Mouse (Mus musculus) embryonic stem cell, embryonic (primary cell): ENCODE measurements around the gene Inava.

Experiments
- CTCF ChIA-PET, 4 experiments: fragments of 300-600 bp in 2 of 4; fragments of 350-600 bp in 2 of 4; sonication (Branson Sonifier 250); formaldehyde crosslinking; loops; one replicate each; lab custom pipeline; 2022; ENCODE audit warnings: inconsistent platforms in 2 of 4; lab: Charles Lee
- POLR2A ChIA-PET, 4 experiments: fragments of 300-600 bp in 2 of 4; fragments of 350-600 bp in 2 of 4; sonication (Branson Sonifier 250); formaldehyde crosslinking; loops; one replicate each; lab custom pipeline; 2022; ENCODE audit warnings: antibody characterized with exemption in 4 of 4, inconsistent platforms in 1 of 4; lab: Charles Lee

Gene Inava

GRCm38 (mm10) chr1:136241801-136242200 lies 7.7 kb upstream of the Inava start:
- POLR2A ChIA-PET: interaction anchor here in 2 of 4 experiments (0.7 to 1.2 kb wide), 3 partner anchors 9 to 13 kb away, joined by 3 to 6 read pairs (median 4); no protein-coding TSS in a partner anchor
- CTCF ChIA-PET: no interaction called here

GRCm38 (mm10) chr1:136238495-136238894 lies 4.4 kb upstream of the Inava start:
- CTCF ChIA-PET: no interaction called here
- POLR2A ChIA-PET: no interaction called here

GRCm38 (mm10) chr1:136234595-136235092 lies 580 bp upstream of the Inava start:
- ChIA-PET POLR2A (interaction anchor here in 1 of 4 experiments (0.6 kb wide), 1 partner anchor 19 kb away, joined by 4 read pairs; no protein-coding TSS in a partner anchor), CTCF (no interaction called here)

- ChIA-PET POLR2A (interaction anchor here (0.6 to 2.3 kb wide), 25 partner anchors 9 to 926 kb away, joined by 3 to 8 read pairs (median 3); partner anchors contain the start of genes Ddx59 (in 2 of the 4), Mroh3 (in 2 of the 4), Gpr25 (in 1 of the 4) and Kif14 (in 1 of the 4)), CTCF (interaction anchor here in 2 of 4 experiments (0.5 to 1.9 kb wide), 6 partner anchors 18 to 160 kb away, joined by 3 to 7 read pairs (median 4); partner anchors contain the start of gene Mroh3 (in 1 of the 2))
These were observed 876 bp downstream of the Inava start for GRCm38 (mm10) chr1:136232986-136233790.

- ChIA-PET POLR2A (interaction anchor here (0.6 to 2.3 kb wide), 24 partner anchors 8 to 927 kb away, joined by 3 to 8 read pairs (median 4); partner anchors contain the start of genes Ddx59 (in 2 of the 4), Gpr25 (in 1 of the 4), Kif14 (in 1 of the 4) and Mroh3 (in 1 of the 4)), CTCF (interaction anchor here in 2 of 4 experiments (0.7 to 1.9 kb wide), 4 partner anchors 17 to 320 kb away, joined by 3 to 8 read pairs (median 4); partner anchors contain the start of gene Mroh3 (in 1 of the 2))
These were observed 1.7 kb downstream of the Inava start for GRCm38 (mm10) chr1:136232285-136232926.

GRCm38 (mm10) chr1:136231596-136231995 lies 2.5 kb downstream of the Inava start:
- ChIA-PET POLR2A (interaction anchor here in 3 of 4 experiments (0.6 to 2.8 kb wide), 14 partner anchors 8 to 195 kb away, joined by 3 to 11 read pairs (median 4); partner anchors contain the start of genes Ddx59 (in 1 of the 3) and Mroh3 (in 1 of the 3)), CTCF (interaction anchor here in 3 of 4 experiments (0.6 to 1.9 kb wide), 6 partner anchors 16 to 155 kb away, joined by 4 to 8 read pairs (median 6); no protein-coding TSS in a partner anchor)

GRCm38 (mm10) chr1:136230201-136230600 lies 3.9 kb downstream of the Inava start:
- ChIA-PET POLR2A (interaction anchor here in 3 of 4 experiments (0.5 to 2.8 kb wide), 8 partner anchors 10 to 472 kb away, joined by 3 to 11 read pairs (median 4); partner anchors contain the start of gene Ddx59 (in 1 of the 3)), CTCF (interaction anchor here in 2 of 4 experiments (0.8 to 1.8 kb wide), 5 partner anchors 17 to 295 kb away, joined by 3 to 7 read pairs (median 3); partner anchors contain the start of gene Mroh3 (in 2 of the 2))

- CTCF ChIA-PET: interaction anchor here in 1 of 4 experiments (1.0 to 1.2 kb wide), 2 partner anchors 59 to 178 kb away, joined by 3 read pairs; no protein-coding TSS in a partner anchor
- POLR2A ChIA-PET: interaction anchor here in 3 of 4 experiments (0.7 to 2.8 kb wide), 10 partner anchors 8 to 1036 kb away, joined by 3 to 11 read pairs (median 4); partner anchors contain the start of gene Ddx59 (in 1 of the 3)
These were observed 5.1 kb downstream of the Inava start for GRCm38 (mm10) chr1:136229040-136229373.

GRCm38 (mm10) chr1:136228328-136229039 lies 5.6 kb downstream of the Inava start:
- POLR2A ChIA-PET: interaction anchor here in 3 of 4 experiments (0.6 to 2.1 kb wide), 8 partner anchors 8 to 596 kb away, joined by 3 to 5 read pairs (median 3); partner anchors contain the start of gene Ddx59 (in 1 of the 3)
- CTCF ChIA-PET: interaction anchor here in 1 of 4 experiments (1.0 kb wide), 1 partner anchor 177 kb away, joined by 3 read pairs; no protein-coding TSS in a partner anchor

- ChIA-PET POLR2A (interaction anchor here in 1 of 4 experiments (0.6 to 1.9 kb wide), 3 partner anchors 68 to 595 kb away, joined by 3 to 5 read pairs (median 3); no protein-coding TSS in a partner anchor), CTCF (interaction anchor here in 1 of 4 experiments (1.0 kb wide), 1 partner anchor 176 kb away, joined by 3 read pairs; no protein-coding TSS in a partner anchor)
These were observed 6.2 kb downstream of the Inava start for GRCm38 (mm10) chr1:136227870-136228269.

GRCm38 (mm10) chr1:136226626-136227025 lies 7.4 kb downstream of the Inava start:
- POLR2A ChIA-PET: interaction anchor here in 1 of 4 experiments (1.1 to 2.5 kb wide), 2 partner anchors 11 to 84 kb away, joined by 3 to 10 read pairs; no protein-coding TSS in a partner anchor
- CTCF ChIA-PET: no interaction called here

- POLR2A ChIA-PET: interaction anchor here in 2 of 4 experiments (1.0 to 2.5 kb wide), 4 partner anchors 10 to 83 kb away, joined by 3 to 10 read pairs (median 3); no protein-coding TSS in a partner anchor
- CTCF ChIA-PET: interaction anchor here in 2 of 4 experiments (0.5 to 1.1 kb wide), 2 partner anchors 13 to 175 kb away, joined by 3 to 4 read pairs; partner anchors contain the start of gene Mroh3 (in 1 of the 2)
These were observed 8.2 kb downstream of the Inava start for GRCm38 (mm10) chr1:136225846-136226245.

GRCm38 (mm10) chr1:136223758-136224342 lies 10.2 kb downstream of the Inava start:
- POLR2A ChIA-PET: interaction anchor here in 2 of 4 experiments (0.5 to 1.7 kb wide), 4 partner anchors 8 to 14 kb away, joined by 3 to 5 read pairs (median 4); no protein-coding TSS in a partner anchor

GRCm38 (mm10) chr1:136222386-136222785 lies 11.7 kb downstream of the Inava start:
- CTCF ChIA-PET: interaction anchor here in 2 of 4 experiments (0.6 to 1.8 kb wide), 3 partner anchors 9 to 482 kb away, joined by 3 to 5 read pairs (median 4); no protein-coding TSS in a partner anchor

More at GRCm38 (mm10) chr1:136223758-136224342, 10.2 kb downstream of the Inava start:
- CTCF ChIA-PET: interaction anchor here in 1 of 4 experiments (0.6 kb wide), 1 partner anchor 439 kb away, joined by 3 read pairs; no protein-coding TSS in a partner anchor

GRCm38 (mm10) chr1:136220037-136220871 lies 13.8 kb downstream of the Inava start:
- POLR2A ChIA-PET: interaction anchor here (0.6 to 2.9 kb wide), 10 partner anchors 9 to 195 kb away, joined by 3 to 11 read pairs (median 4); partner anchors contain the start of gene Ddx59 (in 2 of the 4)
- CTCF ChIA-PET: interaction anchor here in 3 of 4 experiments (0.6 to 1.3 kb wide), 3 partner anchors 45 to 189 kb away, joined by 4 to 7 read pairs (median 5); no protein-coding TSS in a partner anchor

More at GRCm38 (mm10) chr1:136222386-136222785, 11.7 kb downstream of the Inava start:
- POLR2A ChIA-PET: no interaction called here
